Mouse (Mus musculus): ENCODE measurements around the gene Dok7. TPM values are rescaled to one million over a fixed set of nuclear protein-coding genes. Genes with fewer than 3 reads are reported as not detected.

Dok7 gene
- polyA plus RNA-seq, 1 experiment, result 9.2 TPM

- peak; percentile 86 for DNase-seq (ENCODE audit: low read depth)
- TF ChIP-seq POLR2A (IDR thresholded peaks at IDR 0.05; ENCODE audit: borderline replicate concordance, extremely low read depth, insufficient read depth, insufficient read length, poor library complexity, severe bottlenecking) (no peak), CTCF (IDR thresholded peaks at IDR 0.05; ENCODE audit: borderline replicate concordance, extremely low read depth, insufficient read depth, insufficient read length) (no peak)
Measured at GRCm38 (mm10) chr5:35129208-35129607, 72.6 kb downstream of the Dok7 start.

- no peak for DNase-seq (ENCODE audit: low read depth)
- no peak for TF ChIP-seq POLR2A (IDR thresholded peaks at IDR 0.05; ENCODE audit: borderline replicate concordance, extremely low read depth, insufficient read depth, insufficient read length, poor library complexity, severe bottlenecking)
- TF ChIP-seq CTCF (IDR thresholded peaks at IDR 0.05; ENCODE audit: borderline replicate concordance, extremely low read depth, insufficient read depth, insufficient read length), result no peak
Measured at GRCm38 (mm10) chr5:35129767-35130191, 73.2 kb downstream of the Dok7 start.

- peak; percentile 3; the same call in 1 of the 2 replicates for TF ChIP-seq CTCF (IDR thresholded peaks at IDR 0.05; ENCODE audit: borderline replicate concordance, extremely low read depth, insufficient read depth, insufficient read length)
- no peak for TF ChIP-seq POLR2A (IDR thresholded peaks at IDR 0.05; ENCODE audit: borderline replicate concordance, extremely low read depth, insufficient read depth, insufficient read length, poor library complexity, severe bottlenecking)
- no peak for DNase-seq (ENCODE audit: low read depth)
Measured at GRCm38 (mm10) chr5:35131237-35131636, 74.7 kb downstream of the Dok7 start.

- peak; percentile 90 for DNase-seq (ENCODE audit: low read depth)
- TF ChIP-seq CTCF (IDR thresholded peaks at IDR 0.05; ENCODE audit: borderline replicate concordance, extremely low read depth, insufficient read depth, insufficient read length) (peak; percentile 86), POLR2A (IDR thresholded peaks at IDR 0.05; ENCODE audit: borderline replicate concordance, extremely low read depth, insufficient read depth, insufficient read length, poor library complexity, severe bottlenecking) (no peak)
Measured at GRCm38 (mm10) chr5:35131773-35132172, 75.2 kb downstream of the Dok7 start.

GRCm38 (mm10) chr5:35132278-35132980 lies 75.9 kb downstream of the Dok7 start:
- TF ChIP-seq POLR2A (IDR thresholded peaks at IDR 0.05; ENCODE audit: borderline replicate concordance, extremely low read depth, insufficient read depth, insufficient read length, poor library complexity, severe bottlenecking) (no peak), CTCF (IDR thresholded peaks at IDR 0.05; ENCODE audit: borderline replicate concordance, extremely low read depth, insufficient read depth, insufficient read length) (no peak)
- DNase-seq (ENCODE audit: low read depth), result no peak

- no peak for DNase-seq (ENCODE audit: low read depth)
- TF ChIP-seq POLR2A (IDR thresholded peaks at IDR 0.05; ENCODE audit: borderline replicate concordance, extremely low read depth, insufficient read depth, insufficient read length, poor library complexity, severe bottlenecking) (no peak), CTCF (IDR thresholded peaks at IDR 0.05; ENCODE audit: borderline replicate concordance, extremely low read depth, insufficient read depth, insufficient read length) (no peak)
Measured at GRCm38 (mm10) chr5:35133468-35133867, 76.9 kb downstream of the Dok7 start.

- no peak for TF ChIP-seq CTCF (IDR thresholded peaks at IDR 0.05; ENCODE audit: borderline replicate concordance, extremely low read depth, insufficient read depth, insufficient read length)
- no peak for TF ChIP-seq POLR2A (IDR thresholded peaks at IDR 0.05; ENCODE audit: borderline replicate concordance, extremely low read depth, insufficient read depth, insufficient read length, poor library complexity, severe bottlenecking)
Measured at GRCm38 (mm10) chr5:35134286-35134685, 77.7 kb downstream of the Dok7 start.

GRCm38 (mm10) chr5:35135903-35136302 lies 79.3 kb downstream of the Dok7 start:
- no peak for TF ChIP-seq POLR2A (IDR thresholded peaks at IDR 0.05; ENCODE audit: borderline replicate concordance, extremely low read depth, insufficient read depth, insufficient read length, poor library complexity, severe bottlenecking)
- no peak for TF ChIP-seq CTCF (IDR thresholded peaks at IDR 0.05; ENCODE audit: borderline replicate concordance, extremely low read depth, insufficient read depth, insufficient read length)
- DNase-seq (ENCODE audit: low read depth), result no peak

More at GRCm38 (mm10) chr5:35134286-35134685, 77.7 kb downstream of the Dok7 start:
- DNase-seq (ENCODE audit: low read depth), result no peak

Other genes with a start within 250 kb of the Dok7 start
- gene Msantd1, start 148.8 kb upstream of the Dok7 start, polyA plus RNA-seq (2012; rRNA removed), result 8.2 and 9.0 TPM in 2 replicates
- gene Rgs12, start 107.3 kb upstream of the Dok7 start, polyA plus RNA-seq (2012; rRNA removed), result 58.7 and 60.9 TPM in 2 replicates
- 2.8 and 3.5 TPM in 2 replicates for gene Hgfac, start 15.3 kb upstream of the Dok7 start, polyA plus RNA-seq (2012; rRNA removed)
- gene Lrpap1, start 49.0 kb downstream of the Dok7 start, polyA plus RNA-seq (2012; rRNA removed), result 46.7 and 59.3 TPM in 2 replicates
- 2.0 and 3.0 TPM in 2 replicates for gene Adra2c, start 221.6 kb downstream of the Dok7 start, polyA plus RNA-seq (2012; rRNA removed)